Mouse (Mus musculus) lung, embryonic 14.5 days (tissue): Measurements from ENCODE around the gene Map3k7cl. TPM values are rescaled to one million over a fixed set of nuclear protein-coding genes. Genes with fewer than 3 reads are reported as not detected.

Source experiments
- ATAC-seq: fragments of 200-750 bp; cut with Nextera tagmentation; 2 replicates; pipeline ENCODE4 v1.8.0; 2017; ENCODE audit warnings: mild to moderate bottlenecking, moderate TSS enrichment, moderate library complexity; ENCODE audit not compliant: insufficient read depth
- DNase-seq: peaks from one replicate; pipeline ENCODE4 v3.0.0-alpha.2; 2015
- H3K27ac ChIP-seq: fragments of 300-500 bp; sonication (generic); 2 replicates; pipeline ENCODE4 v1.5.1; 2014; ENCODE audit warnings: low read depth, mild to moderate bottlenecking, moderate library complexity
- H3K27me3 ChIP-seq: fragments of 300-500 bp; sonication (generic); 2 replicates; pipeline ENCODE4 v1.6.1; 2014; ENCODE audit warnings: low read length, control low read depth; ENCODE audit not compliant: insufficient read depth
- H3K36me3 ChIP-seq: fragments of 300-500 bp; sonication (generic); 2 replicates; pipeline ENCODE4 v1.6.1; 2014; ENCODE audit warnings: control low read depth; ENCODE audit not compliant: insufficient read depth
- H3K4me1 ChIP-seq: fragments of 300-500 bp; sonication (generic); 2 replicates; pipeline ENCODE4 v1.6.1; 2014; ENCODE audit warnings: antibody characterized with exemption, control low read depth; ENCODE audit not compliant: insufficient read depth
- H3K4me2 ChIP-seq: fragments of 300-500 bp; sonication (generic); 2 replicates; pipeline ENCODE4 v1.6.1; 2014; ENCODE audit warnings: mild to moderate bottlenecking
- H3K4me3 ChIP-seq: fragments of 300-500 bp; sonication (generic); 2 replicates; pipeline ENCODE4 v1.5.1; 2014; ENCODE audit warnings: low read depth, low read length
- H3K9ac ChIP-seq: fragments of 300-500 bp; sonication (generic); 2 replicates; pipeline ENCODE4 v1.6.1; 2014
- H3K9me3 ChIP-seq: fragments of 300-500 bp; sonication (generic); 2 replicates; pipeline ENCODE4 v1.6.1; 2016; ENCODE audit warnings: low read depth, low read length, control low read depth
- CTCF ChIP-seq: IDR thresholded peaks from 2 replicates; pipeline ENCODE4 v1.5.1; 2016; ENCODE audit warnings: antibody characterized with exemption, low read depth
- WGBS: fragments of 180-500 bp; shearing (Covaris S2); extraction: QIAGEN DNeasy Blood & Tissue Kit; methylation state at CpG from one replicate; pipeline ENCODE4 v1.1.7; 2014; 5-methylcytosine and 5-hydroxymethylcytosine counted together
- polyA plus RNA-seq: library from polyadenylated mRNA; unstranded; fragments of >200 nt; fragmentation: Nextera tagmentation; extraction: Ambion mirVana; gene quantifications from 2 replicates; pipeline ENCODE4 v1.2.1, GENCODE M21; 2014

Map3k7cl gene
- polyA plus RNA-seq, 1 experiment from 2014 or later: 0.21 TPM

DNA sequence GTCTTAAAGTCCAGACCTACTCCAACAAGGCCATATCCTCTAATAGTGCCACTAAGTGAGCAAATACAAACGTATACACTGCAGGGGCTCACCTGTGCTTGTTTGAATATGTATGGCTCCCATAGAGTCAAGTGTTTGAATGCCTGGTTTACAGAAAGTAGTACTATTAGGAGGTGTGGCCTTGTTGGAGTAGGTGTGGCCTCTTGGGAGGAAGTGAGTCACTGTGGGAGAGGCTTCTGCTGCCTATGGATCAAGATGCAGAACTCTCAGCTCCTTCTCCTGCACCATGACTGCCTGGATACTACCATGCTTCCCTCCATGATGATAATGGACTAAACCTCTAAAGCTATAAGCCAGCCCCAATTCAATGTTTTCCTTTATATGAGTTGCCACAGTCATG lies 54.3 kb downstream of the Map3k7cl start:
- Histone ChIP-seq H3K36me3 (no peaks in the 10 kb centered on the region), H3K4me3 (no peak overlapping the region), H3K4me2 (no peak overlapping the region), H3K9me3 (no peaks in the 10 kb centered on the region), H3K27me3 (no peaks in the 10 kb centered on the region), H3K4me1 (peaks cover 3% of the 10 kb centered on the region; the same call in 1 of the 2 replicates), H3K9ac (no peak overlapping the region), H3K27ac (no peak overlapping the region)
- ATAC-seq (no peak), DNase-seq (no peak)
- TF ChIP-seq CTCF: no peak
- WGBS: 73% methylated on average over 1 of the region's 1 CpGs

DNA sequence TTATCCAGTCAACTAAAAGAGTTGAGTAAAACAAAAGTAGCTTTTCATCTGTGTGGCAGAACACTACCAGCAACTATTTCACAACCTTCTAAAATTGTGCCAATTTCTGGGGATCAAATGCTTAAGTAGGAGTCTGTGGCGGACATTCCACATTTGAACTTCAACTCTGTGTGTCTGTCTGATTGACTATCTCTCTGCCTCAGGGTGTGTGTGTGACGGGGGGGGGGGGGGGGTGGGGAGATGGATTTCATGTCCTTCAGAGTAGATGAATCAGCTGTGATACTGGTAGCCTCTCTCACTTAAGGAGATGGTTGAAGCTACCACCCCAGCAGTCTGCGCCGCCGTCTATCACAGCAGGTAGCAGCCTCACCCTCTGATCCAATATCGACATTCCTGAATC lies 54.8 kb downstream of the Map3k7cl start:
- Histone ChIP-seq H3K36me3 (no peaks in the 10 kb centered on the region), H3K4me3 (no peak overlapping the region), H3K4me1 (peaks cover 3% of the 10 kb centered on the region; the same call in 1 of the 2 replicates), H3K4me2 (no peak overlapping the region), H3K9ac (no peak overlapping the region), H3K27me3 (no peaks in the 10 kb centered on the region), H3K27ac (no peak overlapping the region), H3K9me3 (no peaks in the 10 kb centered on the region)
- TF ChIP-seq CTCF: no peak
- ATAC-seq (no peak), DNase-seq (no peak)
- whole genome bisulfite sequencing: 90% methylated on average over 6 of the region's 6 CpGs

GRCm38 (mm10) chr16:87610142-87610541 lies 57.0 kb downstream of the Map3k7cl start:
- TF ChIP-seq CTCF: no peak
- Histone ChIP-seq H3K9ac (no peak overlapping the region), H3K36me3 (no peaks in the 10 kb centered on the region), H3K4me2 (no peak overlapping the region), H3K27me3 (no peaks in the 10 kb centered on the region), H3K4me3 (no peak overlapping the region), H3K4me1 (peaks cover 3% of the 10 kb centered on the region; the same call in 1 of the 2 replicates), H3K9me3 (no peaks in the 10 kb centered on the region), H3K27ac (no peak overlapping the region)
- DNase-seq (no peak), ATAC-seq (no peak)
- 81% methylated on average over 5 of the region's 5 CpGs for WGBS

DNA sequence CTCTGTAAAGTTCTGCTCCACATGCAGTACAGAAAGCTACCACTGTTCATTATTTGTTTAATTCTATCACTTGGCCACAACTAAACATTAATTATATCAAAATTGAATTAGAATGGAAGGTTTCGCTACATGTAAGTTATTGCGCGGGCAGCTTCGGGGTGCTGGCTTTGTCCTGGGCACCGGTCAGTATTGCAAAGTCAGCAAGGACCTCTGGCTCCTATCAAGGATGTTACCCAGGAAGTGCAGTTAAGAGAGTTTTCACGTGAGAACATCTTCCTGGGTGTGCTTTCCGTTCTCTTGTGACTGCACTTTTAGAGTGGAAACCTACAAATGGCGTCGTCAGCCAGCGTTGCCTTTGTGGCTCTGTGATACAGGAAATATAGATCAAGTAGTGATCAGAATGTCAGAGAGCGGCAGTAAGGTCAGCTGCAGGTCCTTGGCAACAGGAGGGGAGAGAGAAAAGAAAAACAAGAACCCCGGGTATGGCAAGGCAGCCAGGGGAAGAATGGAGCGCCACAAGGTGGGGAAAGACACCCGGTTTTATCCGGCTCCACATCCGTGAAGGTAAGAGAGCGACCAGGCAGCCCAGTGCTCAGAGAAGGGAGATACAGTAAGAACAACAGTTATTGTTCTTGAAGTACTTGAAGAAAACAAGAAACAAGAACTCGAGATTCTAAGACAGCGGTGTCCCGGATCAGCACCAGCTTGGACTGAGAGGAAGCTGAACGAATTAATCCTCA lies 57.6 kb downstream of the Map3k7cl start:
- Histone ChIP-seq H3K9ac (no peak overlapping the region), H3K4me3 (no peak overlapping the region), H3K4me1 (peaks cover 3% of the 10 kb centered on the region; the same call in 1 of the 2 replicates), H3K27ac (no peak overlapping the region), H3K9me3 (no peaks in the 10 kb centered on the region), H3K4me2 (peak overlapping the region; percentile 3; the same call in 1 of the 2 replicates), H3K27me3 (no peaks in the 10 kb centered on the region), H3K36me3 (no peaks in the 10 kb centered on the region)
- ATAC-seq (no peak), DNase-seq (no peak)
- no peak for TF ChIP-seq CTCF
- 72% methylated on average over 21 of the region's 21 CpGs for WGBS

DNA sequence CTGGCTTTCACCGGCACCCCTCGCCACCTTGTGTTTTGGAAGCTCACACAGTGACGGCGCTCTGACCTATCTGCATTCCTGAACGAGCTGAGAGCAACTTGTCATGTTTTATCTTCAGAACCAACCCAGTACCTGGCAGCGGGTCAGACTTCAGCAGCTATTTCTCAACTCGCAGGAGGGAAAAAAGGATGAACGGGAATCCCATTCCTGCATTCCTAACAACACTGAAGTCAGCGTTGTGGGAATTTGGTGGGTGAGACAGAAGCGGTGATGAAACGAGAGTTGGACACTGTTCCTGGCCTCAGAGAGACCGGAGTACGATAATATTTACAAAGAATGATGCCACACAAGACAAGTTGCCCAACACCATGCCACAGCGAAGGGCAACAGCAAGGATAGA lies 58.3 kb downstream of the Map3k7cl start:
- TF ChIP-seq CTCF: no peak
- ATAC-seq (no peak), DNase-seq (peak; percentile 16)
- no peaks in the 10 kb centered on the region for H3K9me3 ChIP-seq
- WGBS: 49% methylated on average over 14 of the region's 14 CpGs
- no peak overlapping the region for H3K27ac ChIP-seq
- H3K9ac ChIP-seq: no peak overlapping the region
- no peaks in the 10 kb centered on the region for H3K36me3 ChIP-seq
- peaks cover 3% of the 10 kb centered on the region; the same call in 1 of the 2 replicates for H3K4me1 ChIP-seq
- H3K4me2 ChIP-seq: peak overlapping the region; percentile 3; the same call in 1 of the 2 replicates
- no peaks in the 10 kb centered on the region for H3K27me3 ChIP-seq
- no peak overlapping the region for H3K4me3 ChIP-seq

DNA sequence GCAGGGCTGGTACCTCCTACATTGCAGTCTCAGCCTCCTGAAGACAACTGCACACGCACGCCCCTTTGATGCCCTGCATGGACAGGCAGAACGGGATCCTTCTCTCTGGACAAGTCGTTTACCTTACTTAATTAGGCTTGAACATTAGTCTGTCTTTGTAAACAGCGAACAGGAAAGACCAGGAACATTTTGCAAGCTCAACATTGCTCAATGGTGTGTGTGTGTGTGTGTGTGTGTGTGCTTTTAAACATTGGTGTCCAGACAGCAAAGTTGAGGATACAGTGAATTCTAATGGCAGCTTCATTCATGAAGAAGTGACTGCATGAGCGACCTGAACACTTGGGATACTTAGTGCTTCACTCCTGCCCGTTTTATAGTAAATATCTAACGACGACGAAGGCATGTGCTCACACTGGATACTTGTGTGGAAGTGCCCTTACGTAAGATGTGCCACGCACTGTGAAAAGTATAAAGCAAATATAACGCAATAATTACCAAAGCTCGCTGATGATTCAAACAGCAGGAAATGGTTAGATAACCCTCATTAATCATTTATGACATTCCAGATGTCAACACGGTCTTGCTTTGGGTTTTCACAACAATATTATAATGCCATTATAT lies 59.2 kb downstream of the Map3k7cl start:
- Histone ChIP-seq H3K4me1 (peaks cover 3% of the 10 kb centered on the region; the same call in 1 of the 2 replicates), H3K36me3 (no peaks in the 10 kb centered on the region), H3K27me3 (no peaks in the 10 kb centered on the region), H3K27ac (no peak overlapping the region), H3K4me3 (no peak overlapping the region), H3K4me2 (no peak overlapping the region), H3K9me3 (no peaks in the 10 kb centered on the region), H3K9ac (no peak overlapping the region)
- ATAC-seq (no peak), DNase-seq (peak; percentile 6)
- no peak for TF ChIP-seq CTCF
- WGBS: 53% methylated on average over 15 of the region's 15 CpGs

DNA sequence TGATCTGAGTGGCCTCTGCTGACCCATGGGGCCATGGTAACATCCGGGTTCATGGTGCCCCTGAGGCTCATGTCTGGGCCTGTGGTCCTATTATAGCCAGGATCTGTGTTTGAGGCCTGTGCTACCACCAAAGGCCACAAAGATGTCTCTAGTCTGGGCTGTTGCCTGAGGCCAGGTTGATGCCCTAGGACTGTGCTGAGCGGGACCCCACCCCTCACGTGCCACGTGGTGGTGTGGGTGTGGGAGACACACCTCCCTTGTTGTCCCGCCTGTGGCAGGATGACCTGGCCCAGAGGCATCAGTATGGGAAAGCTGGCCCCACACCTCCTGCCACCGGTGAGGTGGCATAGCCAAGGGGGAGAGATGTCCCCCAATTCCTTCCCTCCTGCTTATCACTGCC lies 64.2 kb downstream of the Map3k7cl start:
- no peak overlapping the region for H3K27ac ChIP-seq
- no peaks in the 10 kb centered on the region for H3K36me3 ChIP-seq
- peaks cover under 1% of the 10 kb centered on the region; the same call in 1 of the 2 replicates for H3K4me1 ChIP-seq
- DNase-seq: no peak
- no peak overlapping the region for H3K4me2 ChIP-seq
- ATAC-seq: no peak
- WGBS: 91% methylated on average over 6 of the region's 6 CpGs
- H3K4me3 ChIP-seq: no peak overlapping the region
- H3K9me3 ChIP-seq: no peaks in the 10 kb centered on the region
- no peak for TF ChIP-seq CTCF
- no peak overlapping the region for H3K9ac ChIP-seq
- no peaks in the 10 kb centered on the region for H3K27me3 ChIP-seq
